Mouse (Mus musculus) T-helper 2 cell (primary cell): Measurements from ENCODE around the gene Tmeff1.

Experiments
- in situ Hi-C: fragments of 300-600 bp; cut with MboI, MseI; formaldehyde crosslinking; loops from one replicate; pipeline ENCODE4 v1.15.1; 2025; ENCODE audit warnings: high pct_unique_total_duplicates

The Tmeff1 gene

GRCm38 (mm10) chr4:48584421-48585240 is at the start of gene Tmeff1:
Gene Tmeff1, plus strand, starts transcription at chr4:48585174.
- in situ Hi-C loops: no loop called here

DNA sequence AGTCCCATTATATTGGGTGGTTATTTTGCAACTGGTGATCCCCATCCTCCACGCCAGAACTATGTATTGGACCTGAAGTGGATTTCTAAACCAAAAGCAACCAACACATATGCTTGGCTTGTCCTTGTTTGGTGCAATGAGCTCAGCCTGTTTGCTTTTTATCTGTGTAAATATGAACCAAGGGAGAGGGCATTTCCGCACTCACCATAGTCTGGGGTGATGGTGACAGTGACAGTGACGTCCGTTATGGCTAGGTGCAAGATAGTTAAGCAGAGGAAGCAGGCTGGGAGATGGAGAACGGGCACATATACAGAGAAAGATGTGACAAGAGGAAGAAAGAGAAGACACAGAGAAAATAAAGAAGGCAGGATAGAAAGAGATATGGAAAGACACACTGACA is 48.7 kb upstream of the Tmeff1 start:
- in situ Hi-C loops: loop anchor here (25.0 kb wide), 1 partner anchor 824 kb away; no protein-coding TSS in a partner anchor

DNA sequence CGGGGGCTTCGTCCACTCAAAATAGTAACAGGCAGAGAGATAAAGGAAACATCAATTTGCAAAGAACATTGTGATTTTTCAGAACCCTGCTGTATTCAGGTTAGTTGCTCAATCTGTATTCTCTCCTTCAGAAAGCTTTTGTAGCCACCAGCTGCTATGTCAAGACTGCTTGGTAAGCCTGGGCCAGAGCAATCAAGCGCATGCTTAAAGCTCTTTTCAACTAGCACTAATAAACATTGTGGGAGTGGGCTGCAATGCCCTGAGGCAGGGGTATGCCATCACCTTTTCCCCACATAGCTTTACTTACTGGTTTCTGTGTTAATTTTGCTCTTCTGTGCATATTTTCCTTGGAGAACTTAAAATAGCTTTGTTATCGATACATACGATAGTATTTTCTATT is 48.0 kb upstream of the Tmeff1 start:
- in situ Hi-C loops: loop anchor here (25.0 kb wide), 1 partner anchor 825 kb away; no protein-coding TSS in a partner anchor

DNA sequence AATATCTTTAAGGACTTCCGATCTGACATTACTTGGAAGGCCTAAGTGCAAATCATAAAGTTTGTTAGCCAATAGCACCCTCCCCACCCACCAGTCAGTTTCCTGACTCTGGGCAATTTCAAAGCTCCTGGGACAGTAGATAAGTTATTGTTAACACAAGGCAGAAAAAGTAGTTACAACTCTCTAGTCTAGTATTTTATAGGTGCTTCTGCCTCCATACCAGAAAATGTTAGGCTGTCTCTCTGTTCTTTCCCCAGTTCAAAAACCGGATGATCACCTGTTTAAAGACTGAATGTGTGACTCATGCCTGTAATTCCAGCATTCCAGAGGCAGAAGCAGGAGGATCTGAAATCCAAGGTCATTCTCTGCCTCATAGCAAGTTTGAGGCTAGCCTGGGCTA is 46.4 kb upstream of the Tmeff1 start:
- in situ Hi-C loops: loop anchor here (25.0 kb wide), 1 partner anchor 826 kb away; no protein-coding TSS in a partner anchor

DNA sequence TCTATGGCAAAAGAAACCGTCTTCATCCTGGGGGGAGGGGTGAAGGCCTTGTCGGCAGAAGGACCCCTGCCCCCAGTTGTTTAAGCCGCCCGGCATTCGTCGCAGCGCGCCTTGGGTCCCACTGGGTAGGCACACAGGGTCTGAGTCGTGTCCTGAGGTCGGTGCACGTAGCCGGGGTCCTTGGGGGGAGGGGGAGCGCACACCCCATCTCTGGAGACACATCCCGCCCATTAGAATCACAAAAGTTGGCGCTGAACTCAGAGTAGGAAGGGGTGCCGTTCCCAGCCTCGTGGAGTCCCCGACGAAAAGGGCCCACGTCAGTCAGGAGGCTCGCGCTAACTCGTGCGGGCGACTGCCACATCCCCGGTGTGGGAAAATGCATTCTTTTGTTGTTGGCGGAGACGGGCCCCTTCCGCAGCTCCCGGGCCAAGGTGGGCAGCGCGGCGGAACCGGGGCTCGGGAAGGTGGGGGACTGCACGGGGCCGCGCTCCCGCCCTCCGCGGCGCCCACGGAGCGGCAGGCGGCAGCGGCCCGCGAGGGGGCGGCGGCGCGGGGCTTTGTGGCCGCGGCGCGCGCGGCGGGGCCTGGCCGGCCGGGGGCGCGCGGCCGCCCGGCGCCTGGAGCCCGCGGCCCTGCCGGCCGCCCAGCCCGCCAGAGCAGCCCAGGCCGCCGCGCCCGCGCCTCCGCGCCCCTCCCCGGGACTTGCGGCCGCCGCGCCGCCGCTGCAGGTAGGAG is 45.0 kb upstream of the Tmeff1 start, which contains the start of gene Msantd3:
Gene Msantd3 (plus strand): TSS at position 95 of the 735 bp plus-strand sequence.
- in situ Hi-C loops: loop anchor here (25.0 kb wide), 1 partner anchor 828 kb away; no protein-coding TSS in a partner anchor

- in situ Hi-C loops: loop anchor here (25.0 kb wide), 1 partner anchor 828 kb away; no protein-coding TSS in a partner anchor
Measured at GRCm38 (mm10) chr4:48540576-48541111, 44.3 kb upstream of the Tmeff1 start.

- in situ Hi-C loops: loop anchor here (25.0 kb wide), 1 partner anchor 829 kb away; no protein-coding TSS in a partner anchor
Measured at GRCm38 (mm10) chr4:48541526-48542250, 43.3 kb upstream of the Tmeff1 start.

DNA sequence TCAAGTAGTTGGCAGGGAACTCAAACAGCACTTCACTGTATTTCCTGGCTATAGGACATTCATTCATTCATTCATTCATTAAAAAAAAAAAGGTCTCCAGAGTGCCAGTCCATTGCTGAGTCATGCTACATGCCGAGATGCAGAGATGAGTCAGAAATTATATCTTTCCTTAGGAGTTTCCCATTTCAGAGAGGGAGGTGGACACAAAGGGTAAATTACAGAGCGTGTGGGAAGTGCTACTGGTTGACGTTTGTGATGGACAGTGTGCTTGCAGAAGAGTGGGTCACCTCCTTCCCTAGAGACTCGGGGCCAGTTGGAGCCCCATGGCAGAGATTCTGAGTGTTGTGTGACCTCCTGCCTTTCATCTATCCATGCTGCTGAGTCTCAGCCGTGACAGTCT is 42.6 kb upstream of the Tmeff1 start:
- in situ Hi-C loops: loop anchor here (25.0 kb wide), 1 partner anchor 830 kb away; no protein-coding TSS in a partner anchor

- in situ Hi-C loops: loop anchor here (25.0 kb wide), 1 partner anchor 831 kb away; no protein-coding TSS in a partner anchor
Measured at GRCm38 (mm10) chr4:48543071-48543865, 41.7 kb upstream of the Tmeff1 start.

- in situ Hi-C loops: loop anchor here (25.0 kb wide), 1 partner anchor 832 kb away; no protein-coding TSS in a partner anchor
Measured at GRCm38 (mm10) chr4:48544141-48544540, 40.8 kb upstream of the Tmeff1 start.

GRCm38 (mm10) chr4:48545966-48546365 is 39.0 kb upstream of the Tmeff1 start:
- in situ Hi-C loops: loop anchor here (25.0 kb wide), 1 partner anchor 834 kb away; no protein-coding TSS in a partner anchor

DNA sequence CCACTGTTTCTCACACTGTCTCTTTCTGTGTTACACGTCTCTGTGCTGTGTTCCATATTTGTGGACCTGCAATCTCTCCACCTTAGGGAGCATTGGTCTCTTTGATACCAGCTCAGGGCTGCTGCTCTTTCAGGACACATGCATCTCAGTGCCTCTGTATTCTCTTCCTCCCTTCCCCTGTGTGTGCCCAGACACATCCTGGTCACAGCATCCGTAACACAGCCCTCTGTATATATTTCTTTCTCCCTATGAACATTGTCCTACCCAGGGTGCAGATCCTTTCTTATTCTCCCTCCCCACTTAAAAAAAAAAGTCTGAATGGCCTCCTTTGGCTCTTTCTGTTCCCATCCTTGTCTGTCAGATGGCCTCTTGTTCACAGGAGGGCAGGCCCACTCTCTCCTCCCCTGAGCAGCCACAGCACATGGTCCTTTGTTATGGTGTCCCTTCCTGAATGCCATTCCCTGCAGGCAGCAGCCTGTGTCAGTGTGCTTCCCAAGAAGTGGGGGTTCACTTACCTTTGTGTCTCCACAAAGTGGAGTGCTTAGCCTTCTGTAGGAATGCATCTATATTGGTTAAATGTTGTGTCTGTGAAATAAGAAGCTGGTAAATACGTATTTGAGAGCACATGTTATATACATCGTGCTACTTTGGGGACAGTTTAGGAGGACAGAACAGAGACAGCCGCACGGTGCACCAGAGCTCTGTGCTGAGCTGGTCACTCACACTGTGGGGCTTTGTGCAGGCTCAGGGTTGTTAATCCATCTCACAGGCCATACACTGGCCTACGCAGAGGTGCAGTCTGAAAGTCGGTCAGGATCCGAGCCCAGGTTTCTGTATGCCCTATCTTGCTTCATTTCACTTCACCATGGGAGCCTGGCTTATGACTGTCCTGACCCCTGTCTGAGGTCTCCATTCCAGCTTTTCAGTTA is 38.1 kb upstream of the Tmeff1 start:
- in situ Hi-C loops: loop anchor here (25.0 kb wide), 1 partner anchor 835 kb away; no protein-coding TSS in a partner anchor

DNA sequence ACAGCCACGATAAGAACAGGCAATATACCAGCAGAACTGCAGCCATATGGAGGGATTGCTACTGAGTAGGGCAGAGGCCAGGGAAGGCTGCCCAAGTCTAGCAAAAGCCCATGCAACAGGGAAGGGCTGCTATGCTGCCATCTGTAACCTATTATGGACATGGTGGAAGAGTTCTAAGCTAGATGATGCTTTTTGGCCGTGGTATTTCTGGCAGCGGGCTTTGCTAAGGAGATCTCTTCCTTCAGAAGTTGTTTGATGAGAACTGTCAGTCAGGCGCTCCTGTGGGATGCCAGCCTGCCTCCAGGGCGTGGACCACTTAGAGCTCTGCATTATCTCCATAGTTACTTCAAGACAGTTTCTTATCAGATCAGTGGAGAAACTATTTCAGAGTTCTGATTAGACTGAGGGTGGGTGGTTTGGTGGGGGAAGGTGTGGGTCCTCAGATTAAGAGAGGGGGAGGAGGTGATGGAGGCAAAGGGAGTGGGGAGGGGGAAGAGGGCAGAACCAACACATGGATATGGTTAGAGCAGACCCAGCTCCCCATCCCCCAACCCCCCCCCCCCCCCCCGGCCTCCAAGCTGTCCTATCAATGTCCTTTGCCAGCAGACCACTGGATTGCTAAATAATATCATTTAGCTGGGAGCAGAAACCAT is 36.5 kb upstream of the Tmeff1 start:
- in situ Hi-C loops: loop anchor here (25.0 kb wide), 1 partner anchor 836 kb away; no protein-coding TSS in a partner anchor

GRCm38 (mm10) chr4:48549661-48550060 is 35.3 kb upstream of the Tmeff1 start:
- in situ Hi-C loops: loop anchor here (10.0 to 25.0 kb wide), 2 partner anchors 735 to 837 kb away; no protein-coding TSS in a partner anchor

GRCm38 (mm10) chr4:48552486-48553064 is 32.4 kb upstream of the Tmeff1 start:
- in situ Hi-C loops: loop anchor here (10.0 kb wide), 1 partner anchor 738 kb away; no protein-coding TSS in a partner anchor

DNA sequence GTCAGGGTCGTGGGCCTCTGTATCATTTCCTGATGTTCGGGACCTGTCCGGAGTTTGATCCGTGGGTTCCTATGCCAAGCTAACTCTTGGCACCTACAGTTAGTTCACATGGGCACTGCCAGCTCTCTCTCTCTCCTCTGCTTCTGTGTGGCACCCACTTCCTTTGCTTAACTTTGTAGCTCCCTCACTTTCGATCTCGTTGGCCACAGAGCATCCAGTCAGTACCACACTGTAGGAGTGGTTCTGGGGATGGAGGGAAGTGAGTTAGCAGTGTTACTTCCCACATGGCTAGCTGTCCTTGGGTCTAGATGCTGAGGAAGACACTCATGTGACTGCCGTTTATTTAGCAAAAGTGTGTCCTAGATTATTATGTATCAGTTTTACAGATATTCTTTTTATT is 30.8 kb upstream of the Tmeff1 start:
- in situ Hi-C loops: loop anchor here (10.0 kb wide), 1 partner anchor 739 kb away; no protein-coding TSS in a partner anchor

DNA sequence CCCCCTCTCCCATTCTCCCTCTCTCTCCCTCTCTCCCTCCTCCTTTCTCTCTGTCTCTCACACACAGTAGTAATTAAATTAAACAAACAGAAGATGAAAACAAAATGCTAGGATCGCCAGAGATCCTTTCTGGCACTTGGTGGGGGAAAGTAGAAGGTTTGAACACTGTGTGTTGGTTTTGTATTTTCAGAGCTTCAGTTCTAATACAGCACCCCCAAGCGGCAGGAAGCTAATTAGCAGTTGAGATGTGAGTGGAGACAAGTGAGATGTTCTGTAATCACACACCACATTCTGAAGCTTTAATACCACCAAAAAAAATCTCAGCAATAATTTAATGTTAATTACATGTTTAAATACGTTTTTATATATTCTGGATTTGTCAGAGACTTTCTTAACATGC is 29.2 kb upstream of the Tmeff1 start:
- in situ Hi-C loops: loop anchor here (10.0 kb wide), 1 partner anchor 741 kb away; no protein-coding TSS in a partner anchor

- in situ Hi-C loops: loop anchor here (10.0 kb wide), 1 partner anchor 745 kb away; no protein-coding TSS in a partner anchor
Measured at GRCm38 (mm10) chr4:48559652-48560051, 25.3 kb upstream of the Tmeff1 start.
